Mouse (Mus musculus) testis, adult 2 months (tissue): ENCODE measurements at regions not wholly inside any gene's neighbourhood (a gene's known extent, or its start where the extent isn't known, plus 50 kb on each side); places are given as distances from the start of the nearest gene placed in this dataset.

Experiments
- CTCF ChIP-seq: fragments of 200-500 bp; IDR thresholded peaks from 2 replicates; pipeline ENCODE4 v1.5.1; 2012; ENCODE audit warnings: low read depth, mild to moderate bottlenecking, inconsistent platforms, low read length, moderate library complexity; ENCODE audit not compliant: control insufficient read depth, insufficient read depth, insufficient replicate concordance
- POLR2A ChIP-seq: fragments of 200-500 bp; IDR thresholded peaks from 2 replicates; pipeline ENCODE4 v1.6.1; 2012; ENCODE audit warnings: low read depth, mild to moderate bottlenecking, inconsistent platforms, low read length, moderate library complexity; ENCODE audit not compliant: control insufficient read depth

DNA sequence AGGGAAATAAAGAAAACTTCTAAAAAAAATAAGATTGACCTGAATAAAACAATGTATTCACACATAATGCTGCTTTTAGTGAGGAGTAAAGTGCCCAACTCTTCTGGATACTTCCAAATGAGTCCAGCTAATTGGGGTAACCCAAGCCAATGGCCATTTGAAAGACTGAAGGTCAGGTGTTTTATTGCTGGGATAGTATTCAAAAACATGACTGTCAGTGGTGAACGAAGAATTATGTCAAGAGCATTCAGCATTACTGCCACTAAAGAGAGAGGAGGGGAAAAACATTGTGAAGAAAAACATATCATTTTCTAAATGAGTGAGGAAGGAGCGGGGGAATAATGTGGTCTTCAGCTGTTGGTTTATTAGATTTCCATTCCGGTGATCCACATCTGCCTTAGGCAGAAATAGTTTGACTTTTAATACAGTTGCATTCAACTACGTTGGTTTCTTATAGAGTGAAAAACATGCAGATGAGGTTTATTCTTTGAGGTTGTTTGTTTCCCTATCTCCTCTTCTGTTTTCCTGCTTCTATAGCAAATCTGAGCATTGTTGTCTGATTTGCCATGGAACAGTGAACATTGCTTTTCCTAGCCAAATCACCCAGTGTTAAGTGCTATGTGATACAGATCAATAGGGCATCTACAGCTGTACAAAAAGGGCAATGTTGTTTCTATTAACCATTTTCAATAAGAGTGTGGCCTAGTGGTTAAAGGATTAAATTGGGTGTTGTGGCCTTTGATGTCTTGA, 435.3 kb upstream of the Ccnh start:
- no peak for TF ChIP-seq POLR2A
- TF ChIP-seq CTCF: no peak
